Mouse (Mus musculus) G1E (cell line): ENCODE data around the gene Dtx3.

Source experiments
- CTCF ChIP-seq: IDR thresholded peaks from 2 replicates; pipeline ENCODE4 v1.5.1; 2012; ENCODE audit warnings: low read depth, low read length, inconsistent platforms, mixed read lengths
- TAL1 ChIP-seq: conservative IDR thresholded peaks from 2 replicates; pipeline ENCODE4 v1.6.1; 2012; ENCODE audit warnings: low read depth, low read length, inconsistent platforms, mixed read lengths

DNA sequence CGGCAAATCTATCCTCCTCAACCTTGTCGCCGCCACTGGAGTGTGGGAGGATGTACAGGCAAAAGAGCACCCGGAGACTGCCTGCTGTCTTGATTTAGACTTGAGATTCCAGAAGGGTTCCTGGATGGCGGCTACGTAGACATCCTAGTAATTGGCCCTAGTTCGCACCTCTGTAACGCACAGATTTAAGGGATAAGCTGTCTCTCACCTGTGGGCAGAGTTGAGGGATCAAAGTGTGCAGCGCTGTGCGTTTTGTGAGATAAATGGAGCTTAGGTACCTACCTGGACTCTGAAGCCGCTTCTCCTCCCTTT, 29.2 kb downstream of the Dtx3 start:
- TF ChIP-seq CTCF (no peak), TAL1 (no peak)
